Mouse (Mus musculus): ENCODE data around the gene Edem1. TPM values are rescaled to one million over a fixed set of nuclear protein-coding genes. Genes with fewer than 3 reads are reported as not detected.

The Edem1 gene
- polyA plus RNA-seq, 1 experiment: 64.3 TPM

DNA sequence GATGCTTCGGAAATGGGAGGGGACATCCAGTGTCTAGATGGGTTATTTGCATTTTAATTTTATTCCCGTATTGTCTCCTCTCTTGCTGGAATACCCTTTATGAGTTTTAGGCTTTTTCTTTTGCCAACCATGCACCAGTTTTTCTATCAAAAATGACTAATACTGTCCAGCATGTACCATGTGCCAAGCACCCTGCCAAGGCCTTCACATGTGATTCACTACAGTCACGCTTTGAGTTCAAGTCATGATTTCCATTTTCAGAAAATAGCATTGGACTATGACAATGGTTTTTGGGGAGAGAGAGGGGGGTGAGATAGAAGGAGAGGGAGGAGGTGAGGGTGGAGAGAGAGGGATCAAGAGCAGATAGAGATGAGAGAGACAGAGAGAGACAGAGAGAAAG lies 67.5 kb downstream of the Edem1 start:
- Histone ChIP-seq H3K9ac (ENCODE audit: low read depth, poor library complexity, severe bottlenecking) (no peak overlapping the region), H3K36me3 (ENCODE audit: control insufficient read depth, insufficient read depth, low read length, poor library complexity, severe bottlenecking) (no peaks in the 10 kb centered on the region), H3K4me1 (ENCODE audit: control insufficient read depth, insufficient read depth, low read length) (no peaks in the 10 kb centered on the region), H3K27me3 (ENCODE audit: control insufficient read depth, insufficient read depth, low read length, poor library complexity, severe bottlenecking) (no peaks in the 10 kb centered on the region), H3K4me3 (ENCODE audit: low read depth, low read length) (no peak overlapping the region), H3K27ac (ENCODE audit: insufficient read depth, low read length) (no peak overlapping the region), H3K9me3 (replicated peaks; ENCODE audit: control insufficient read depth, insufficient read depth, low read length, poor library complexity, severe bottlenecking) (no peaks in the 10 kb centered on the region)
- TF ChIP-seq EP300 (IDR thresholded peaks at IDR 0.05; ENCODE audit: insufficient read depth, low read depth, low read length) (no peak), POLR2A (IDR thresholded peaks at IDR 0.05; ENCODE audit: insufficient read depth, low read length) (no peak)

DNA sequence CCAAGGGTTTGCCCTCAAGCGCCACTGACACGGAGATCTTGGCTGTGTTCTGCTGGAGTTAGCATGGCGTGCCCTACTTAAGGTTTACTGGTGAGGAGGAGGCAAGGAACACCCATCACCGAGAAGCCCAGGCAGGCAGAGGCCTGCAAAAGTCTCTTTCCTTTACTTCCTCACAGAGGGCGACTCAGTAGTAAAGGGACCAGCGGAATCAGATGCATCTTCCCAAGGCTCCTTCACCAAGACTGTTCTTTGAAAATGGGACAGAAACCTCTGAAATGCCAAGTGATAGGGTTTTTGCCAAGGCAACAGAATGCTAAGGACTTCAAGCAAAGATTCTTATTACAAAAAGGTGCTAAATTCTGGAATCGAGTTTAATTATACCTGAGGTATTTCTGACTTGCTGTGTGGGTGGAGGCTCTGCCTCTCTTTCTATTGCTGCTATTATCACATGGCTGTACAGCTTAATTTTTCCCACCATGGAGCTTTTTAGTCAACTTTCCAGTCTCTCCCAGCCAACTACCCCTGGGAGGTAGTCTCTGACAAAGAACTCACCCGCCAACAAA lies 68.2 kb downstream of the Edem1 start:
- no peak overlapping the region for H3K27ac ChIP-seq (ENCODE audit: insufficient read depth, low read length)
- no peaks in the 10 kb centered on the region for H3K36me3 ChIP-seq (ENCODE audit: control insufficient read depth, insufficient read depth, low read length, poor library complexity, severe bottlenecking)
- no peaks in the 10 kb centered on the region for H3K4me1 ChIP-seq (ENCODE audit: control insufficient read depth, insufficient read depth, low read length)
- no peak overlapping the region for H3K9ac ChIP-seq (ENCODE audit: low read depth, poor library complexity, severe bottlenecking)
- TF ChIP-seq CTCF (IDR thresholded peaks at IDR 0.05; ENCODE audit: low read depth, low read length): no peak
- no peak for TF ChIP-seq POLR2A (IDR thresholded peaks at IDR 0.05; ENCODE audit: insufficient read depth, low read length)
- TF ChIP-seq EP300 (IDR thresholded peaks at IDR 0.05; ENCODE audit: insufficient read depth, low read depth, low read length): no peak
- H3K9me3 ChIP-seq (replicated peaks; ENCODE audit: control insufficient read depth, insufficient read depth, low read length, poor library complexity, severe bottlenecking): no peaks in the 10 kb centered on the region
- no peaks in the 10 kb centered on the region for H3K27me3 ChIP-seq (ENCODE audit: control insufficient read depth, insufficient read depth, low read length, poor library complexity, severe bottlenecking)
- H3K4me3 ChIP-seq (ENCODE audit: low read depth, low read length): no peak overlapping the region

DNA sequence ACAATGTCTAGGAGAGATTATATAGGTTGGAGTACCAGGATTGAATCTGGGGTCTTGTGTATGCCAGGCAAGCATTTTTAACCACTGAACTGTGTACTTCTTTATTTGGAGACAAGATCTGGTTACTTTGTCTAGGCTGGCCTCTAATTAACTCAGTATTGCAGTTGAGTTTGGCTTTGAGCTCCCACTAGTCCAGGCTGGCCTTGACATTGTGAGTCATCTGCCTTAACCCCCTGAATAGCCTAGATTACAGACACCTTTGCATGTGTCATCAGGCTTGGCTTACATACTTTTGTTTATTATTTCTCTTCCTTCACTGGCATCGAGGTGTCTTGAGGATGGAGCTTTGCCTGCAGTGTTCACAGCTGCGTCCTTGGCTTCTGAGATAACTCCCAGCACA lies 70.8 kb downstream of the Edem1 start:
- H3K9me3 ChIP-seq (replicated peaks; ENCODE audit: control insufficient read depth, insufficient read depth, low read length, poor library complexity, severe bottlenecking): no peaks in the 10 kb centered on the region
- no peaks in the 10 kb centered on the region for H3K36me3 ChIP-seq (ENCODE audit: control insufficient read depth, insufficient read depth, low read length, poor library complexity, severe bottlenecking)
- H3K4me3 ChIP-seq (ENCODE audit: low read depth, low read length): no peak overlapping the region
- TF ChIP-seq CTCF (IDR thresholded peaks at IDR 0.05; ENCODE audit: low read depth, low read length): no peak
- TF ChIP-seq EP300 (IDR thresholded peaks at IDR 0.05; ENCODE audit: insufficient read depth, low read depth, low read length): no peak
- TF ChIP-seq POLR2A (IDR thresholded peaks at IDR 0.05; ENCODE audit: insufficient read depth, low read length): no peak
- H3K9ac ChIP-seq (ENCODE audit: low read depth, poor library complexity, severe bottlenecking): no peak overlapping the region
- no peak overlapping the region for H3K27ac ChIP-seq (ENCODE audit: insufficient read depth, low read length)
- no peaks in the 10 kb centered on the region for H3K4me1 ChIP-seq (ENCODE audit: control insufficient read depth, insufficient read depth, low read length)
- no peaks in the 10 kb centered on the region for H3K27me3 ChIP-seq (ENCODE audit: control insufficient read depth, insufficient read depth, low read length, poor library complexity, severe bottlenecking)

DNA sequence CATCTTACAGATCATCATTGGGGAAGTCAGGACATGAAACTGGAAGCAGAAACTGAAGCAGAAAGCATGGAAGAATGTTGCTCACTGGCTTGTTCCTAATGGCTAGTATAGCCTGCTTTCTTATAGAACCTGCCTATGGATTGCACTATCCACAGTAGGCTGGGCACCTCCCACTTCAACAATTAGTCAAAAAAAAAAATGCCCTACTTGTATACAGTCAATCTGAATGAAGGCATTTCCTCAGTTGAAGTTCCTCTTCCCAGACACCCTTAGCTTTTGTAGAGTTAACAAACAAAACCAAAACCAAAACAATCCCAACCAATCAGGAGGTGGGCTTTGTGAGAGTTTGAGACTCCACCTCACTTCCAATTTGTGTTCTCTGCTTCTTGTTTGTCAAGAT lies 73.7 kb downstream of the Edem1 start:
- no peaks in the 10 kb centered on the region for H3K36me3 ChIP-seq (ENCODE audit: control insufficient read depth, insufficient read depth, low read length, poor library complexity, severe bottlenecking)
- H3K4me1 ChIP-seq (ENCODE audit: control insufficient read depth, insufficient read depth, low read length): no peaks in the 10 kb centered on the region
- no peak for TF ChIP-seq CTCF (IDR thresholded peaks at IDR 0.05; ENCODE audit: low read depth, low read length)
- no peak for TF ChIP-seq EP300 (IDR thresholded peaks at IDR 0.05; ENCODE audit: insufficient read depth, low read depth, low read length)
- no peak for TF ChIP-seq POLR2A (IDR thresholded peaks at IDR 0.05; ENCODE audit: insufficient read depth, low read length)
- H3K9me3 ChIP-seq (replicated peaks; ENCODE audit: control insufficient read depth, insufficient read depth, low read length, poor library complexity, severe bottlenecking): no peaks in the 10 kb centered on the region
- H3K27me3 ChIP-seq (ENCODE audit: control insufficient read depth, insufficient read depth, low read length, poor library complexity, severe bottlenecking): no peaks in the 10 kb centered on the region
- H3K27ac ChIP-seq (ENCODE audit: insufficient read depth, low read length): no peak overlapping the region
- H3K9ac ChIP-seq (ENCODE audit: low read depth, poor library complexity, severe bottlenecking): no peak overlapping the region
- no peak overlapping the region for H3K4me3 ChIP-seq (ENCODE audit: low read depth, low read length)

DNA sequence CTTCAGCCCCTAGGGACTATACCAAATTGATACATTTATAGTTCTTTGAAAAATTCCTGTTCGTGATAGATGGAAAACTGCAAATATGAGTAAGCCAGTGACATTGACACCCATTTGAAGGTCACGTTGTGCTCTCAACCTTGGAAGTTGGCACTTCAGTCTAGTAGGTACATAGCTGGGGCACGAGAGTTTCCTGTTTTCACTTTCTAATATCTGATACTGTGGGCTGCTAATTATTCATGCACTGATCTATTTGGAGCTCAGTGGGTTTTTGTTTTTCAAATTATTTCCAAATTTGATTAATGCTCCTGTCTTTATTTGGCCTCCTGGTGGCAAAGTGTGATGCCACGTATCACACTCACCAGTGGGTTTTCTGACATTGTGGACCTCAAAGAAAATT lies 74.8 kb downstream of the Edem1 start:
- TF ChIP-seq EP300 (IDR thresholded peaks at IDR 0.05; ENCODE audit: insufficient read depth, low read depth, low read length) (no peak), CTCF (IDR thresholded peaks at IDR 0.05; ENCODE audit: low read depth, low read length) (no peak), POLR2A (IDR thresholded peaks at IDR 0.05; ENCODE audit: insufficient read depth, low read length) (no peak)
- Histone ChIP-seq H3K4me1 (ENCODE audit: control insufficient read depth, insufficient read depth, low read length) (no peaks in the 10 kb centered on the region), H3K4me3 (ENCODE audit: low read depth, low read length) (no peak overlapping the region), H3K36me3 (ENCODE audit: control insufficient read depth, insufficient read depth, low read length, poor library complexity, severe bottlenecking) (no peaks in the 10 kb centered on the region), H3K27ac (ENCODE audit: insufficient read depth, low read length) (no peak overlapping the region), H3K27me3 (ENCODE audit: control insufficient read depth, insufficient read depth, low read length, poor library complexity, severe bottlenecking) (no peaks in the 10 kb centered on the region), H3K9me3 (replicated peaks; ENCODE audit: control insufficient read depth, insufficient read depth, low read length, poor library complexity, severe bottlenecking) (no peaks in the 10 kb centered on the region), H3K9ac (ENCODE audit: low read depth, poor library complexity, severe bottlenecking) (no peak overlapping the region)

DNA sequence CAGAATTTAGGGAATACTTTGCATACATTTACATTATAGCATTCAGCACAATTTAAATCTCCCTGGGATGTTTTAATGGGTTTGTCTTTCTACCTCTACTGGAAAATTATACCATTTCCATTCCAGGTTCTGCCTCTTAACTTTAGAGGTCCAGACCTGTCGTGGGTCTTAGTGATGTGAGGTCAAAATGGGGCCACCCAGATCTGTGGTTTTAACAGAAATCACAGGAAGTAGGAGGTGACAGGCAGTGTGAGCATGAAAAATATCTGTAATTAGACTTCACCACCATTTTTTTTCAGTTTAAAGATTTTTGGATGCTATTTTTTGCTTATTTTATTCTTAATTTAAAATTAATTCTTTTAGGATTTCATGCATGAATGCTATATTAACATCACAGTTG lies 78.1 kb downstream of the Edem1 start:
- H3K9me3 ChIP-seq (replicated peaks; ENCODE audit: control insufficient read depth, insufficient read depth, low read length, poor library complexity, severe bottlenecking): no peaks in the 10 kb centered on the region
- no peak overlapping the region for H3K4me3 ChIP-seq (ENCODE audit: low read depth, low read length)
- no peaks in the 10 kb centered on the region for H3K27me3 ChIP-seq (ENCODE audit: control insufficient read depth, insufficient read depth, low read length, poor library complexity, severe bottlenecking)
- TF ChIP-seq POLR2A (IDR thresholded peaks at IDR 0.05; ENCODE audit: insufficient read depth, low read length): no peak
- no peak for TF ChIP-seq CTCF (IDR thresholded peaks at IDR 0.05; ENCODE audit: low read depth, low read length)
- no peak for TF ChIP-seq EP300 (IDR thresholded peaks at IDR 0.05; ENCODE audit: insufficient read depth, low read depth, low read length)
- H3K9ac ChIP-seq (ENCODE audit: low read depth, poor library complexity, severe bottlenecking): no peak overlapping the region
- no peak overlapping the region for H3K27ac ChIP-seq (ENCODE audit: insufficient read depth, low read length)
- H3K36me3 ChIP-seq (ENCODE audit: control insufficient read depth, insufficient read depth, low read length, poor library complexity, severe bottlenecking): no peaks in the 10 kb centered on the region
- no peaks in the 10 kb centered on the region for H3K4me1 ChIP-seq (ENCODE audit: control insufficient read depth, insufficient read depth, low read length)

Other genes starting within 250 kb of the Edem1 start
- gene Bhlhe40, start 168.0 kb upstream of the Edem1 start, polyA plus RNA-seq (2011; ENCODE audit: insufficient read depth, insufficient read length, low read depth, missing spikeins): 39.2 and 40.3 TPM in 2 replicates
- gene Arl8b, start 45.5 kb upstream of the Edem1 start, polyA plus RNA-seq (2011; ENCODE audit: insufficient read depth, insufficient read length, low read depth, missing spikeins): 82.9 and 83.7 TPM in 2 replicates

Data from ES-Bruce4 (cell line).